Mouse (Mus musculus) embryonic facial prominence, embryonic 10.5 days (tissue): ENCODE measurements at regions not wholly inside any gene's neighbourhood (a gene's known extent, or its start where the extent isn't known, plus 50 kb on each side); places are given as distances from the start of the nearest gene placed in this dataset.

Experiments used
- DNase-seq: peaks from one replicate; pipeline ENCODE4 v3.0.0-alpha.2; 2017; ENCODE audit warnings: low spot score
- H3K27ac ChIP-seq: fragments of 300-500 bp; sonication (generic); replicated peaks from 2 replicates; pipeline ENCODE4 v1.5.1; 2016; ENCODE audit warnings: mild to moderate bottlenecking
- H3K27me3 ChIP-seq: fragments of 300-500 bp; sonication (generic); replicated peaks from 2 replicates; pipeline ENCODE4 v1.6.1; 2016; ENCODE audit warnings: low read depth, mild to moderate bottlenecking; ENCODE audit not compliant: poor library complexity, severe bottlenecking
- H3K36me3 ChIP-seq: fragments of 300-500 bp; sonication (generic); replicated peaks from 2 replicates; pipeline ENCODE4 v1.6.1; 2016; ENCODE audit warnings: mild to moderate bottlenecking, moderate library complexity
- H3K4me1 ChIP-seq: fragments of 300-500 bp; sonication (generic); 2 replicates; pipeline ENCODE4 v1.6.1; 2016
- H3K4me3 ChIP-seq: fragments of 300-500 bp; sonication (generic); 2 replicates; pipeline ENCODE4 v1.5.1; 2016; ENCODE audit warnings: mild to moderate bottlenecking, moderate library complexity
- H3K9me3 ChIP-seq: fragments of 300-500 bp; sonication (generic); 2 replicates; pipeline ENCODE4 v1.6.1; 2016; ENCODE audit warnings: mild to moderate bottlenecking
- WGBS: fragments of 180-500 bp; shearing (Covaris S2); methylation state at CpG from one replicate; pipeline ENCODE4 v1.1.7; 2016; 5-methylcytosine and 5-hydroxymethylcytosine counted together

GRCm38 (mm10) chr1:41001154-41001949 is 196.0 kb downstream of the Tmem182 start:
- DNase-seq: peak; percentile 70
- 55% methylated on average over 13 of the region's 13 CpGs for WGBS
- H3K27ac ChIP-seq: peak overlapping the region; percentile 59; the same call in 1 of the 2 replicates
- no peaks in the 10 kb centered on the region for H3K27me3 ChIP-seq
- H3K36me3 ChIP-seq: no peaks in the 10 kb centered on the region
- no peaks in the 10 kb centered on the region for H3K9me3 ChIP-seq
- peaks cover 21% of the 10 kb centered on the region for H3K4me1 ChIP-seq
- H3K4me3 ChIP-seq: no peak overlapping the region

- Histone ChIP-seq H3K4me3 (no peak overlapping the region), H3K27me3 (no peaks in the 10 kb centered on the region), H3K9me3 (no peaks in the 10 kb centered on the region), H3K4me1 (peaks cover 24% of the 10 kb centered on the region), H3K36me3 (no peaks in the 10 kb centered on the region), H3K27ac (peak overlapping the region; percentile 59; the same call in 1 of the 2 replicates)
- no peak for DNase-seq
- WGBS: 52% methylated on average over 9 of the region's 9 CpGs
Measured at GRCm38 (mm10) chr1:41002006-41002405, 196.6 kb downstream of the Tmem182 start.

- no peaks in the 10 kb centered on the region for H3K4me1 ChIP-seq
- no peaks in the 10 kb centered on the region for H3K36me3 ChIP-seq
- H3K27ac ChIP-seq: no peak overlapping the region
- H3K27me3 ChIP-seq: no peaks in the 10 kb centered on the region
- no peak for DNase-seq
- no peak overlapping the region for H3K4me3 ChIP-seq
- H3K9me3 ChIP-seq: no peaks in the 10 kb centered on the region
- 81% methylated on average over 4 of the region's 4 CpGs for WGBS
Measured at GRCm38 (mm10) chr1:41026943-41027342, 221.5 kb downstream of the Tmem182 start.

DNA sequence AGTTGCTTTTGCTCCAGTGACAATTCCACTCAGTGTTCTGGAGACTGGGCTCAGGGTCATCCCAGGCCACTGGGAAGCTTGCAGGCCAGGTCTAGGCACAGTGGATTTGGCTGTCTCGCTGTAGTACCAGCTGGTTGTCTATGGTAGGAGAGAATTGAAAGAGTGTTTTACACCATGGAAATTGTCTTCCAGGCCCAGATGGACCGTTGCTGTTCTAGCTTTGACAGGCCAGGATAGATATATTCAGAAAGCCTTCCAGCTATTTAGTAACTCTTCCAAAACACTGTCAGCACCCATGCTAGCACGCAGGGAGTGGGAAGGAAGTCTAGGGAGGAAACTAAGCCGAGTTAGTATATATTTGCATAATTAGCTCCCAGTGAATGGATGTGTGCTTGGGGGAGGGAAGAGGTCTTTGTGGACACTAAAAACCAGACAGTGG is 222.2 kb downstream of the Tmem182 start:
- Histone ChIP-seq H3K4me1 (0 out of 2 replicates have a peak, but pooled peaks cover under 1% of the 10 kb centered on the region), H3K27ac (no peak overlapping the region)

GRCm38 (mm10) chr1:41028021-41028420 is 222.6 kb downstream of the Tmem182 start:
- 94% methylated on average over 2 of the region's 2 CpGs for WGBS
- H3K27me3 ChIP-seq: no peaks in the 10 kb centered on the region
- DNase-seq: no peak

More for the DNA sequence above, 222.2 kb downstream of the Tmem182 start:
- no peak for DNase-seq
- 62% methylated on average over 4 of the region's 4 CpGs for WGBS
- no peaks in the 10 kb centered on the region for H3K9me3 ChIP-seq
- no peaks in the 10 kb centered on the region for H3K36me3 ChIP-seq
- H3K27me3 ChIP-seq: no peaks in the 10 kb centered on the region
- no peak overlapping the region for H3K4me3 ChIP-seq

GRCm38 (mm10) chr1:41035085-41035880 is 229.9 kb downstream of the Tmem182 start:
- peak overlapping the region; percentile 32; the same call in 1 of the 2 replicates for H3K27ac ChIP-seq

More at GRCm38 (mm10) chr1:41028021-41028420, 222.6 kb downstream of the Tmem182 start:
- no peak overlapping the region for H3K4me3 ChIP-seq
- no peaks in the 10 kb centered on the region for H3K9me3 ChIP-seq
- 0 out of 2 replicates have a peak, but pooled peaks cover 5% of the 10 kb centered on the region for H3K4me1 ChIP-seq
- H3K36me3 ChIP-seq: no peaks in the 10 kb centered on the region
- no peak overlapping the region for H3K27ac ChIP-seq

GRCm38 (mm10) chr1:41036940-41037339 is 231.5 kb downstream of the Tmem182 start:
- H3K9me3 ChIP-seq: no peaks in the 10 kb centered on the region; the same call in 1 of the 2 replicates
- no peaks in the 10 kb centered on the region for H3K36me3 ChIP-seq
- no peaks in the 10 kb centered on the region for H3K27me3 ChIP-seq
- DNase-seq: no peak
- peaks cover 23% of the 10 kb centered on the region for H3K4me1 ChIP-seq
- H3K27ac ChIP-seq: no peak overlapping the region
- WGBS: 83% methylated on average over 12 of the region's 12 CpGs
- H3K4me3 ChIP-seq: no peak overlapping the region

More at GRCm38 (mm10) chr1:41035085-41035880, 229.9 kb downstream of the Tmem182 start:
- no peaks in the 10 kb centered on the region; the same call in 1 of the 2 replicates for H3K9me3 ChIP-seq
- no peaks in the 10 kb centered on the region for H3K36me3 ChIP-seq
- no peak overlapping the region for H3K4me3 ChIP-seq
- no peaks in the 10 kb centered on the region for H3K27me3 ChIP-seq
- peaks cover 23% of the 10 kb centered on the region for H3K4me1 ChIP-seq
- WGBS: 57% methylated on average over 22 of the region's 22 CpGs
- DNase-seq: no peak

DNA sequence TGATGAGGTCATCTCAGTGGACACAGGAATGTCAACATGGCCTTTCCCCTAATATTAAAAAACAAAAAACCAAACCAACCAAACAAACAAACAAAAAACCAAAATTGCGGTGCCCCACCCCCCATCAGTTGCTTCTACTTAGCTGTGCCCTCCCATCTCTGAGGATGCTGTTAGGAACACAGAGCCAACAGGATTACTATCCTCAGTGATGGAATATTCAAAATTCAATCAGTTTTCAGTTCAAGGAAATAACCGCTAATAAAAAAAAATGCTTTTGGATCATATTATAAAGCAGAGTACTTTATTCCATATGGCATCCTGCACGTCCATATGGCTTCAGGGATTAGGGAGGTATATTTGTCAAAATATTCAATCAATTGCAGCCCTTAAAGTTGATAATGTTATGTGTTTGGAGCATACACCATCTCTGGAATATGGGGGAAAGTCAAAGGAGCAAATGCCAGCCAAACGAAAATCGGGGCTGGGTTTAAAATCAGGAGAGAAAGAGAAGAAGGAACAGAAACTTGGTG is 249.1 kb downstream of the Tmem182 start:
- DNase-seq: no peak
- Histone ChIP-seq H3K27me3 (no peaks in the 10 kb centered on the region), H3K4me1 (no peaks in the 10 kb centered on the region), H3K27ac (no peak overlapping the region), H3K4me3 (no peak overlapping the region), H3K9me3 (no peaks in the 10 kb centered on the region), H3K36me3 (no peaks in the 10 kb centered on the region)
- 90% methylated on average over 5 of the region's 5 CpGs for WGBS

GRCm38 (mm10) chr1:41055761-41056160 is 250.4 kb downstream of the Tmem182 start:
- Histone ChIP-seq H3K4me1 (no peaks in the 10 kb centered on the region), H3K27ac (no peak overlapping the region), H3K36me3 (no peaks in the 10 kb centered on the region), H3K4me3 (no peak overlapping the region), H3K27me3 (no peaks in the 10 kb centered on the region), H3K9me3 (no peaks in the 10 kb centered on the region)
- DNase-seq: no peak
- WGBS: 88% methylated on average over 10 of the region's 10 CpGs

DNA sequence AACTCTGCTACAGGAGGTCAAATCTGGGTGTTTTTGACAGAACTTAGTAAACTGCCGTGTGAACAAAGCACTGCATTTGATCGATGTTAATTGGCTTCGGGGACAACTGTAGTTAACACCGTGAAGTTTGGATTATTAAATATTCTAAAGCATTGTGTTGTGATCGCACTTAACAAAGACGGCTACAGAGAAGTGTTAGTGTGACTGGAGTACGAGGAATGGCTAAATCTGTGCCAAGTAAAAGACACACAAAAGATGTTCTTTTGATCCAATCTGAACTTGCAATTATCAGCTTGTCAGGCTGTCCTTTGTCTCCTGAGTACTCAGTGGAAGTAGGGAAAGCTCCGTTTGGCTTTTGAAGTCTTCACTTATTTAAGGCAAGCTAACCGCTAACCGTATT is 259.7 kb downstream of the Tmem182 start:
- Histone ChIP-seq H3K36me3 (no peaks in the 10 kb centered on the region), H3K4me1 (no peaks in the 10 kb centered on the region), H3K9me3 (no peaks in the 10 kb centered on the region), H3K27me3 (no peaks in the 10 kb centered on the region), H3K4me3 (no peak overlapping the region), H3K27ac (no peak overlapping the region)
- 87% methylated on average over 10 of the region's 10 CpGs for WGBS
- DNase-seq: no peak

DNA sequence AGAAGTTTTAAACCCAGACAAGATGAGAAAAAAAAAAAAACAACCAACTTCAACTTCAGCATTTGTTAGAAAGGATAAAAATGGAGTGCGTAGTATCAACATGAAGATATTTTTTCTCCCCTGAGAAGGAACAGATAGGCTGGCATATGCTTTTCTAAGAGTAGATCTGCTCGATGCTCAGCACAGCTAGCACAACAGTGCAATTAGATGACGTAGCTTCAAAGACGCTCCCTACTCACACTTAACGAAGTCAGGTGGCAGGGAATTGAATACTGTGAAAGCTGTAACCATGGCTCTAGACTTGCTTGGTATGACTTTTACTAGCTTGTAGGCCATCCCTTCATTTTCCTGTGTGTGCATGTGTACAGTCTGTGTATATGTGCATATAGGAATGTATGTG is 299.5 kb downstream of the Tmem182 start:
- WGBS: 93% methylated on average over 5 of the region's 5 CpGs

GRCm38 (mm10) chr1:41121636-41122175 is 316.3 kb downstream of the Tmem182 start:
- WGBS: 53% methylated on average over 5 of the region's 5 CpGs
- Histone ChIP-seq H3K4me3 (no peak overlapping the region), H3K27me3 (no peaks in the 10 kb centered on the region), H3K27ac (no peak overlapping the region), H3K36me3 (no peaks in the 10 kb centered on the region), H3K4me1 (peaks cover 5% of the 10 kb centered on the region; the same call in 1 of the 2 replicates), H3K9me3 (no peaks in the 10 kb centered on the region)
- no peak for DNase-seq

More for the DNA sequence above, 299.5 kb downstream of the Tmem182 start:
- Histone ChIP-seq H3K4me1 (no peaks in the 10 kb centered on the region), H3K36me3 (no peaks in the 10 kb centered on the region), H3K9me3 (no peaks in the 10 kb centered on the region), H3K27ac (no peak overlapping the region), H3K4me3 (no peak overlapping the region), H3K27me3 (no peaks in the 10 kb centered on the region)
- DNase-seq: no peak
